Mouse (Mus musculus): ENCODE results near the gene Cenps.
"Not testable (repeated sequence)": the region's sequence is repeated elsewhere in the genome, so short reads cannot be mapped to it uniquely, and the experiment has no call there.

- TF ChIP-seq CTCF (conservative IDR thresholded peaks at IDR 0.05; ENCODE audit: low read length); NANOG (IDR thresholded peaks at IDR 0.05; ENCODE audit: borderline replicate concordance, low read length): not testable (repeated sequence)
Measured at GRCm38 (mm10) chr4:149100449-149100848, 37.0 kb downstream of the Cenps start.

All from E14TG2a.4 (cell line).